Mouse (Mus musculus) hindbrain, embryonic 15.5 days (tissue): ENCODE measurements around the gene Fbxo27. TPM values are rescaled to one million over a fixed set of nuclear protein-coding genes. Genes with fewer than 3 reads are reported as not detected.
"Not testable (repeated sequence)": the region's sequence is repeated elsewhere in the genome, so short reads cannot be mapped to it uniquely, and the experiment has no call there.

ENCODE experiments used
- ATAC-seq: fragments of 200-750 bp; cut with Nextera tagmentation; 2 replicates; pipeline ENCODE4 v1.8.0; 2017; ENCODE audit warnings: low read depth, moderate number of reproducible peaks, moderate TSS enrichment; ENCODE audit not compliant: low FRiP score
- H3K27ac ChIP-seq: fragments of 300-500 bp; sonication (generic); replicated peaks from 2 replicates; pipeline ENCODE4 v1.5.1; 2015; ENCODE audit warnings: mild to moderate bottlenecking, inconsistent platforms
- H3K27me3 ChIP-seq: fragments of 300-500 bp; sonication (generic); 2 replicates; pipeline ENCODE4 v1.6.1; 2015; ENCODE audit warnings: control low read depth, inconsistent platforms
- H3K36me3 ChIP-seq: fragments of 300-500 bp; sonication (generic); 2 replicates; pipeline ENCODE4 v1.6.1; 2015; ENCODE audit warnings: control low read depth, inconsistent platforms
- H3K4me1 ChIP-seq: fragments of 300-500 bp; sonication (generic); replicated peaks from 2 replicates; pipeline ENCODE4 v1.6.1; 2015; ENCODE audit warnings: control low read depth, inconsistent platforms
- H3K4me2 ChIP-seq: fragments of 300-500 bp; sonication (generic); 2 replicates; pipeline ENCODE4 v1.6.1; 2015; ENCODE audit warnings: moderate library complexity, mild to moderate bottlenecking, inconsistent platforms
- H3K4me3 ChIP-seq: fragments of 300-500 bp; sonication (generic); 2 replicates; pipeline ENCODE4 v1.5.1; 2015; ENCODE audit warnings: mild to moderate bottlenecking, inconsistent platforms
- H3K9ac ChIP-seq: fragments of 300-500 bp; sonication (generic); 2 replicates; pipeline ENCODE4 v1.6.1; 2015; ENCODE audit warnings: inconsistent platforms
- H3K9me3 ChIP-seq: fragments of 300-500 bp; sonication (generic); 2 replicates; pipeline ENCODE4 v1.6.1; 2016; ENCODE audit warnings: control low read depth, inconsistent platforms
- whole genome bisulfite sequencing: fragments of 180-500 bp; shearing (Covaris S2); methylation state at CpG from one replicate; pipeline ENCODE4 v1.1.7; 2015; 5-methylcytosine and 5-hydroxymethylcytosine counted together
- polyA plus RNA-seq: library from polyadenylated mRNA; unstranded; fragments of >200 nt; fragmentation: Nextera tagmentation; extraction: Ambion mirVana; gene quantifications from 2 replicates; pipeline ENCODE4 v1.2.1, GENCODE M21; 2015

Fbxo27 gene
- polyA plus RNA-seq, 1 experiment from 2014 or later, result 13.4 TPM

DNA sequence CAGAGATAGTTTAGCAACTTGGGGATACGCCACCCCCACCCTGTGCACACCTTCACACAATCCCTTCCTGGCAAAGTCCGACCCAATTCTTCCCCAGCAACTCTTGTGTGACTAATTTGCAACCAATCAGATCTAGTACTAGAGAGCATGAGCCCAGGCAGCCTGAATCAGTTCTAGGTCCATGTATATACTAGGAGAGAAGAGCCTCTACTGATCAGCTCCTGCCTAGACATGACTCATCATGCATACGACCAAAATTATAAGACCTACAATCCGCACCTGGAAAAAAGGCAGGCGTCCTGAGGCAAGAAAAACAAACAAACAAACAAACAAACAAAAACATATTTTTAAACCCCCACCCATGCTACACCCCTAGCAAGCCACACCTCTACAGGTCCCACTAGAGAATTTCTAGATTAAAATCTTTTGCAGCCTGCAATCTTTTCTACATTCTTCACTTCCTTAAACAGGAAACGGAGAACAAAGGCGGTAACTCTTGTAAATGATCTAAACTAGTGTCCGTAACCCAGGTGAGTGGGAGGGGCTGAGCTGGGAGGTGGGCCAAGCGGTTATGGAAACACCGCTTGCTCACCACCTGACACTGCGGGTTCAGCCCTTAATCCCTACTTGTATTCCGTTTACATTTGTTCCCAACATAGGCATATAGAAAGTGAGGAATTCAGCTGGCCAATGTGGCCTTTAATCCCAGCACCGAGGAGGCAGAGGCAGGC, 15.7 kb upstream of the Fbxo27 start:
- Histone ChIP-seq H3K27ac (no peak overlapping the region), H3K36me3 (no peaks in the 10 kb centered on the region), H3K4me2 (no peak overlapping the region), H3K9me3 (no peaks in the 10 kb centered on the region), H3K27me3 (no peaks in the 10 kb centered on the region), H3K4me3 (no peak overlapping the region), H3K4me1 (no peaks in the 10 kb centered on the region), H3K9ac (no peak overlapping the region)
- 89% methylated on average over 13 of the region's 13 CpGs for WGBS
- no peak for ATAC-seq

DNA sequence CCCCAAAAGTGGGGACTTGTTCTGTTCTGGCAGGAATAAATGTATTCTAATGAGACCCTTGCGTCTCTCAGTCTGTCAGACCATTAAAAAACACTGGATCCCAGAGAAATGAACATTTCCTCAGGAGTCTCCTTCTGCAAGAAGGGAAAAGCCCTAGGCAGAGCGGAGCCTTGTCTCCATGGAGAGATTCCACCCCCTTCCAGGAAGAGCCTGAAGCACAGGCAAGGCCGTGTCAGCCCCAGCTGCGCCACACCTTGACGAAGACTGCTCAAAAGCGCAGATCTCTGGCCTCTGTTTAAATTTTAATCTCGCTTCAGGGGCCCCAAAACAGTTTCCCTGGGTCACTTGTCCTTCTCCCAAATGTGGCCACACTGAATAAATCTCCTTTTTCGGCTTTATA, 15.0 kb upstream of the Fbxo27 start:
- H3K9me3 ChIP-seq, result no peaks in the 10 kb centered on the region
- H3K9ac ChIP-seq, result no peak overlapping the region
- H3K27ac ChIP-seq, result no peak overlapping the region
- no peak overlapping the region for H3K4me3 ChIP-seq
- H3K36me3 ChIP-seq, result no peaks in the 10 kb centered on the region
- H3K4me2 ChIP-seq, result no peak overlapping the region
- H3K27me3 ChIP-seq, result no peaks in the 10 kb centered on the region
- 91% methylated on average over 8 of the region's 8 CpGs for WGBS
- no peak for ATAC-seq
- no peaks in the 10 kb centered on the region for H3K4me1 ChIP-seq

DNA sequence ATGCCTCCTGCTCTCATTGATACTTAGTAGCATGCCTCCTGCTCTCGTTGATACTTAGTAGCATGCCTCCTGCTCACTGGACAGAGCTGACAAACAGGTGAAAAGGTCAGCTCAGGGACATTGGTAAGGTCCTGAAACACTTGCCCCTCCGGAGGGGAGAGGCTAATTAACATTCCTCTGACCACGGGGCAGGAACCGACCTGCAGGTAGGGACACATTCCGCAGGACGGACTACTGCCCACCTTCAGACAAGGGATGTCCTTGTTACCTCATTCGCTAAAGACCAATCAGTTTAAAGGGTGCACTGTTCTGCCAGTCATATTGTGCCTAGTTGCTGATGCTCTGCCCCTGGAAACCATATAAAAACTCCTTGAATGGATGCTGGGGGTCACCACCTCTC, 1.6 kb upstream of the Fbxo27 start:
- no peak for ATAC-seq
- Histone ChIP-seq H3K9me3 (no peaks in the 10 kb centered on the region), H3K36me3 (no peaks in the 10 kb centered on the region), H3K9ac (no peak overlapping the region), H3K4me1 (peaks cover 14% of the 10 kb centered on the region), H3K27me3 (no peaks in the 10 kb centered on the region), H3K4me2 (no peak overlapping the region), H3K27ac (no peak overlapping the region), H3K4me3 (no peak overlapping the region)
- 77% methylated on average over 7 of the region's 7 CpGs for whole genome bisulfite sequencing

- Histone ChIP-seq H3K27ac (peak overlapping the region; percentile 71), H3K9ac (peak overlapping the region; percentile 63), H3K36me3 (no peaks in the 10 kb centered on the region), H3K4me3 (peak overlapping the region; percentile 63), H3K4me2 (peak overlapping the region; percentile 78), H3K9me3 (no peaks in the 10 kb centered on the region), H3K27me3 (no peaks in the 10 kb centered on the region), H3K4me1 (peaks cover 14% of the 10 kb centered on the region)
- ATAC-seq, result peak; percentile 93
- under 1% methylated on average over 38 of the region's 38 CpGs for WGBS
Observed at GRCm38 (mm10) chr7:28693321-28693966, 795 bp downstream of the Fbxo27 start.

GRCm38 (mm10) chr7:28694423-28694822, 1.8 kb downstream of the Fbxo27 start:
- H3K9ac ChIP-seq, result no peak overlapping the region
- no peaks in the 10 kb centered on the region for H3K36me3 ChIP-seq
- 6% methylated on average over 14 of the region's 14 CpGs for WGBS
- H3K4me3 ChIP-seq, result peak overlapping the region; percentile 63
- peak overlapping the region; percentile 78 for H3K4me2 ChIP-seq
- no peaks in the 10 kb centered on the region for H3K9me3 ChIP-seq
- no peak overlapping the region for H3K27ac ChIP-seq
- peaks cover 14% of the 10 kb centered on the region for H3K4me1 ChIP-seq
- no peaks in the 10 kb centered on the region for H3K27me3 ChIP-seq
- no peak for ATAC-seq

- no peaks in the 10 kb centered on the region for H3K36me3 ChIP-seq
- no peak overlapping the region for H3K27ac ChIP-seq
- WGBS, result 64% methylated on average over 8 of the region's 8 CpGs
- peaks cover 14% of the 10 kb centered on the region for H3K4me1 ChIP-seq
- H3K27me3 ChIP-seq, result no peaks in the 10 kb centered on the region
- no peak overlapping the region for H3K4me2 ChIP-seq
- H3K4me3 ChIP-seq, result no peak overlapping the region
- H3K9me3 ChIP-seq, result no peaks in the 10 kb centered on the region
- ATAC-seq, result no peak
- no peak overlapping the region for H3K9ac ChIP-seq
Observed at GRCm38 (mm10) chr7:28694966-28695511, 2.4 kb downstream of the Fbxo27 start.

DNA sequence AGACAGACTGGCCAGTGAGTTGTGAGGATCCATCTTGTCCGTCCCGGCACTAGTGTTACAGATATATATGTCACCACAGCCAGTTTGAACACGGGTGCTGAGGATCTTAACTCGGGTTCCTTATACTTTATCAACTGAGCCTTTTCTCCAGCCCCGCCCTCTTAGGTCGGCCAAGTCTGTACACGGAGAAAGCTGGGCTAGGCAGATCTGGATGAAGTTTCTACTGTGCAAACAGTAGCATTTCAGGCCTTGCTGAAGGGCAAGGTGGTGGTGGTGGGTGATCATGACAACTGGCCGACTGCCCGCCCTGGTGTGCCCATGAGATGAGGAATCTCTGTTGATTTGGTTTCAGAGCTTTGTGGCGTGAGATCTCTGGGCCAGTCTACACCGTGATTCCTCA, 4.6 kb downstream of the Fbxo27 start:
- ATAC-seq, result no peak
- no peaks in the 10 kb centered on the region for H3K36me3 ChIP-seq
- no peak overlapping the region for H3K4me2 ChIP-seq
- no peaks in the 10 kb centered on the region for H3K27me3 ChIP-seq
- H3K4me1 ChIP-seq, result peaks cover 14% of the 10 kb centered on the region
- H3K27ac ChIP-seq, result no peak overlapping the region
- H3K4me3 ChIP-seq, result no peak overlapping the region
- H3K9ac ChIP-seq, result no peak overlapping the region
- no peaks in the 10 kb centered on the region for H3K9me3 ChIP-seq
- WGBS, result 96% methylated on average over 11 of the region's 11 CpGs

GRCm38 (mm10) chr7:28700269-28700668, 7.6 kb downstream of the Fbxo27 start:
- no peak overlapping the region for H3K27ac ChIP-seq
- no peak overlapping the region for H3K4me3 ChIP-seq
- H3K36me3 ChIP-seq, result no peaks in the 10 kb centered on the region
- H3K9me3 ChIP-seq, result no peaks in the 10 kb centered on the region
- ATAC-seq, result no peak
- no peak overlapping the region for H3K9ac ChIP-seq
- 97% methylated on average over 4 of the region's 4 CpGs for WGBS
- H3K27me3 ChIP-seq, result no peaks in the 10 kb centered on the region
- H3K4me2 ChIP-seq, result no peak overlapping the region
- H3K4me1 ChIP-seq, result no peaks in the 10 kb centered on the region

DNA sequence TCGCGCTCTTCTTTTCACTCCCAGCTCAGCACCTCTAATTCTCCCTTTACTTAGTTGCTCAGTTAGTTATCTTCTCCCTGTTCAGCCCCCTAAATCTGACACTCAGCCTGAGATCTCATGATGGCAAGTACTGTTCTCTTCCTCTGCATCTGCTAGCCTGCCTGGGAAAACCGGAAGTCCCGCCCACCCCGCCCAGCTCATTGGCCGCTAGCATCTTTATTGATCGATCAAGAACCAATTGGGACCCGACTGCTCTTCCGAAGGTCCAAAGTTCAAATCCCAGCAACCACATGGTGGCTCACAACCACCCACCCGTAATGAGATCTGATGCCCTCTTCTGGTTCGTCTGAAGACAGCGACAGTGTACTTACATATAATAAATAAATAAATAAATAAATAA, 8.7 kb downstream of the Fbxo27 start:
- H3K9me3 ChIP-seq, H3K36me3 ChIP-seq, ATAC-seq, H3K4me1 ChIP-seq, H3K9ac ChIP-seq, H3K4me2 ChIP-seq, H3K27me3 ChIP-seq, H3K4me3 ChIP-seq, H3K27ac ChIP-seq: not testable (repeated sequence)
- WGBS, result 95% methylated on average over 12 of the region's 12 CpGs

DNA sequence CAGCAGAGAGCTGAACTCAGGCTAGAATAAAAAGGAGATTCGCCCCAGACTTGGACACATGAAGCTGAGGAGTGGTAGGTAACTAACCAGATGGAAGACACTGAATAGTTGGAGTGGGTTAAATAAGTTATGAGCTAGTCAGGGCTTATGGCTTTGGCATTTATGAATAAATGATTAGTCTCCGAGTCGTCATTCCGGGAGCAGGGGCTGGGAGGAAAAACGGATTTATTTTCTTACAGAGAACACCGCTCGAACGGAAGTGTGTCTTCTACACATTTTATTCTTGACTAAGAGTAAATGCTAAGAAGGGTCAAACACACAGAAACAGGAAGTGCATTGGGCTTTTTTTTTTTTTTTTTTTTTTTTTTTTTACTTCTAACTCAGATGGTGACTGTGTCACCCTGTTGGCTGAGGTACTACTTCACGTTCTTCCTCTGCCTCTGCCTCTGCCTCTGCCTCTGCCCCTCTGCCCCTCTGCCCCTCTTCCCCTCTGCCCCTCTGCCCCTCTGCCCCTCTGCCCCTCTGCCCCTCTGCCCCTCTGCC, 10.0 kb downstream of the Fbxo27 start:
- H3K9me3 ChIP-seq, result no peaks in the 10 kb centered on the region
- H3K9ac ChIP-seq, result no peak overlapping the region
- 76% methylated on average over 9 of the region's 9 CpGs for WGBS
- no peaks in the 10 kb centered on the region for H3K27me3 ChIP-seq
- H3K36me3 ChIP-seq, result no peaks in the 10 kb centered on the region
- H3K4me2 ChIP-seq, result no peak overlapping the region
- ATAC-seq, result no peak
- H3K4me3 ChIP-seq, result no peak overlapping the region
- no peaks in the 10 kb centered on the region for H3K4me1 ChIP-seq
- H3K27ac ChIP-seq, result no peak overlapping the region

- no peak overlapping the region for H3K27ac ChIP-seq
- H3K4me2 ChIP-seq, result no peak overlapping the region
- no peak for ATAC-seq
- no peaks in the 10 kb centered on the region for H3K9me3 ChIP-seq
- no peaks in the 10 kb centered on the region for H3K36me3 ChIP-seq
- no peak overlapping the region for H3K4me3 ChIP-seq
- H3K27me3 ChIP-seq, result no peaks in the 10 kb centered on the region
- H3K4me1 ChIP-seq, result no peaks in the 10 kb centered on the region
- no peak overlapping the region for H3K9ac ChIP-seq
Observed at GRCm38 (mm10) chr7:28709454-28709853, 16.8 kb downstream of the Fbxo27 start.

DNA sequence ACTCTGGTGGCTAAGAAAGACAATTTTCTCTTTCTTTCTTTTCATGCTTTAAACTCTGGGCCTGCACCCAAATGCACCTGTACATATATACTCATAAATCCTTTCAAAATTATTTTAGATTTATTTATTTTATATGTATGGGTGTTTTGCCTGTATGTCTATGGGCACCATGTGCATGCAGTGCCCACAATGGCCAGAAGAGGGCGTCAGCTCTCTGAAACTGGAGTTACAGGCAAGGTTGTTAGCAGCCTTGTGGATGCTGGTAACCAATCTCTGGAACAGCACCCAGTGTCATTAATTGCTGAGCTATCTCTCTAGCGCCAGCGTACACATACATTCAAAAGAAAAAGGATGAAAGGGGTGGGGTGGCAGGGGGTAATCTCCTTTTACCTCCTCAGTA, 18.3 kb downstream of the Fbxo27 start:
- Histone ChIP-seq H3K9ac (no peak overlapping the region), H3K4me3 (no peak overlapping the region), H3K36me3 (no peaks in the 10 kb centered on the region), H3K27me3 (no peaks in the 10 kb centered on the region), H3K4me1 (no peaks in the 10 kb centered on the region), H3K9me3 (no peaks in the 10 kb centered on the region), H3K27ac (no peak overlapping the region), H3K4me2 (no peak overlapping the region)
- 66% methylated on average over 3 of the region's 3 CpGs for WGBS
- no peak for ATAC-seq
